Mouse (Mus musculus) liver, embryonic 13.5 days (tissue): ENCODE measurements around the gene Prrt1. TPM values are rescaled to one million over a fixed set of nuclear protein-coding genes. Genes with fewer than 3 reads are reported as not detected.

Experiments used
- ATAC-seq: fragments of 200-750 bp; cut with Nextera tagmentation; 2 replicates; pipeline ENCODE4 v1.8.0; 2017; ENCODE audit warnings: low read depth, mild to moderate bottlenecking, moderate number of reproducible peaks, moderate library complexity
- DNase-seq: peaks from one replicate; pipeline ENCODE4 v3.0.0; 2022
- H3K27ac ChIP-seq: fragments of 300-500 bp; sonication (generic); 2 replicates; pipeline ENCODE4 v1.5.1; 2015; ENCODE audit warnings: moderate library complexity, mild to moderate bottlenecking, inconsistent platforms
- H3K27me3 ChIP-seq: fragments of 300-500 bp; sonication (generic); 2 replicates; pipeline ENCODE4 v1.6.1; 2015; ENCODE audit warnings: mild to moderate bottlenecking, inconsistent platforms
- H3K36me3 ChIP-seq: fragments of 300-500 bp; sonication (generic); 2 replicates; pipeline ENCODE4 v1.6.1; 2015; ENCODE audit warnings: mild to moderate bottlenecking, inconsistent platforms
- H3K4me1 ChIP-seq: fragments of 300-500 bp; sonication (generic); replicated peaks from 2 replicates; pipeline ENCODE4 v1.6.1; 2015; ENCODE audit warnings: inconsistent platforms
- H3K4me2 ChIP-seq: fragments of 300-500 bp; sonication (generic); 2 replicates; pipeline ENCODE4 v1.6.1; 2015; ENCODE audit warnings: inconsistent platforms, mild to moderate bottlenecking, moderate library complexity
- H3K4me3 ChIP-seq: fragments of 300-500 bp; sonication (generic); replicated peaks from 2 replicates; pipeline ENCODE4 v1.5.1; 2015; ENCODE audit warnings: mild to moderate bottlenecking, inconsistent platforms
- H3K9ac ChIP-seq: fragments of 300-500 bp; sonication (generic); 2 replicates; pipeline ENCODE4 v1.6.1; 2015; ENCODE audit warnings: mild to moderate bottlenecking, inconsistent platforms
- H3K9me3 ChIP-seq: fragments of 300-500 bp; sonication (generic); replicated peaks from 2 replicates; pipeline ENCODE4 v1.6.1; 2016; ENCODE audit warnings: inconsistent platforms
- WGBS: fragments of 180-500 bp; shearing (Covaris S2); methylation state at CpG from one replicate; pipeline ENCODE4 v1.1.7; 2015; ENCODE audit not compliant: insufficient replicate concordance; 5-methylcytosine and 5-hydroxymethylcytosine counted together
- polyA plus RNA-seq: library from polyadenylated mRNA; unstranded; fragments of >200 nt; fragmentation: Nextera tagmentation; extraction: Ambion mirVana; gene quantifications from 2 replicates; pipeline ENCODE4 v1.2.1, GENCODE M21; 2015

The Prrt1 gene
- polyA plus RNA-seq, 1 experiment from 2014 or later = 0.05 TPM

- no peaks in the 10 kb centered on the region for H3K9me3 ChIP-seq
- 66% methylated on average over 10 of the region's 10 CpGs for WGBS
- H3K27ac ChIP-seq = no peak overlapping the region
- ATAC-seq (no peak), DNase-seq (no peak)
- H3K27me3 ChIP-seq = peaks cover 11% of the 10 kb centered on the region
- no peak overlapping the region for H3K4me2 ChIP-seq
- peaks cover 35% of the 10 kb centered on the region for H3K4me1 ChIP-seq
- H3K4me3 ChIP-seq = no peak overlapping the region
- H3K36me3 ChIP-seq = peaks cover 4% of the 10 kb centered on the region; the same call in 1 of the 2 replicates
- H3K9ac ChIP-seq = no peak overlapping the region
Observed at GRCm38 (mm10) chr17:34643944-34644343, 14.6 kb downstream of the Prrt1 start.

DNA sequence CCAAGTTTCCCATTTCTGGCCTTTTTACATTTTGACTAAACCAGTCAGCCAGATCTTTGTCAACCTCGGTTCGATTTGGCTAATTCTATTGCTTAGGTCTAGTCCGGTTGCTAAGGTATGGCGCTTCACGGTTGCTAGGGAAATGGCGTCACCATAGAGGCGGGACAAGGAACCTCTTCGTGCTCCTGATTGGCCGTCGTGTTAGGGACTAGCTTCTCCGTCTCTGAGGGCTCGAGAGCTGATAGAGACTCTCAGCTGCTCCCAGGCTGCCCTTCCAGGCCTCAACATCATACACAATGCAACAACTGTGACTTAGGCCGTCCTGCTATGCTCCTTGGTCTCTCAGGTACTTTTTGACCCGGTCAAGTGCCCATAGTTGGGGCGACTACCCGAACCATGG is 15.3 kb downstream of the Prrt1 start, which contains the start of gene Fkbpl:
Gene Fkbpl, plus strand, starts transcription at position 157 of the 400 bp plus-strand sequence.
- peak within 1 kb of the TSS; percentile 72 for H3K27ac ChIP-seq
- peaks cover 11% of the 10 kb centered on the region for H3K27me3 ChIP-seq
- WGBS = 1% methylated on average over 16 of the region's 16 CpGs
- peaks cover 10% of the 10 kb centered on the region; the same call in 1 of the 2 replicates for H3K36me3 ChIP-seq
- peak within 1 kb of the TSS; percentile 94 for H3K4me3 ChIP-seq
- ATAC-seq (peak; percentile 53), DNase-seq (peak; percentile 89)
- H3K4me1 ChIP-seq = peaks cover 41% of the 10 kb centered on the region
- peak within 1 kb of the TSS; percentile 90 for H3K4me2 ChIP-seq
- peak within 1 kb of the TSS; percentile 73 for H3K9ac ChIP-seq
- H3K9me3 ChIP-seq = no peaks in the 10 kb centered on the region

DNA sequence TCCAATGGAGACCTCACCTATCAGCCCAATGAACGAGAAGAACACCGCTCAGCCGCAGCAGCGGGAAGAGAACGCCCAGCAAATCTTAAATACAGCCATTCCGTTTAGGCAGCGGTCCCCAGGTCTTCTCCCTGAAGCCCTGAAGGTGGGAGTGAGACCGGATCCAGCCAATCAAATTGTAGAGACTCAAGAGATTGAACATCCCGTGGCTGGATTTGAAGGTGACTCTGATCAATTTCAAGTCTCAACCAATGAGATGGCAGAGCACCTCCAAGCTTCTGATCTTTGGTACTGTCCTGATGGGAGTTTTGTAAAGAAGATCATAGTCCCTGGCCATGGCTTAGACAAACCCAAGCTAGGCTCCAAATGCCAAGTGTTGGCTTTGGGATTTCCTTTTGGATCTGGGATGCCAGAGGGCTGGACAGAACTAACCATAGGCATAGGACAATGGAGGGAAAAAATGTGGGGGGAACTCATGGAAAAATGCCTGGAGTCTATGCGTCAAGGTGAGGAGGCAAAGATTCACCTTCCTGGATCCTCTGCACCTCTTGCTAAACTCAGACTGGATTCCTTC is 16.0 kb downstream of the Prrt1 start:
- Histone ChIP-seq H3K27ac (peak overlapping the region; percentile 72), H3K4me1 (peaks cover 41% of the 10 kb centered on the region), H3K4me2 (peak overlapping the region; percentile 90), H3K4me3 (peak overlapping the region; percentile 94), H3K36me3 (peaks cover 17% of the 10 kb centered on the region), H3K9ac (peak overlapping the region; percentile 73), H3K27me3 (peaks cover 11% of the 10 kb centered on the region; the same call in 1 of the 2 replicates), H3K9me3 (no peaks in the 10 kb centered on the region)
- ATAC-seq (no peak), DNase-seq (no peak)
- 48% methylated on average over 10 of the region's 10 CpGs for WGBS

DNA sequence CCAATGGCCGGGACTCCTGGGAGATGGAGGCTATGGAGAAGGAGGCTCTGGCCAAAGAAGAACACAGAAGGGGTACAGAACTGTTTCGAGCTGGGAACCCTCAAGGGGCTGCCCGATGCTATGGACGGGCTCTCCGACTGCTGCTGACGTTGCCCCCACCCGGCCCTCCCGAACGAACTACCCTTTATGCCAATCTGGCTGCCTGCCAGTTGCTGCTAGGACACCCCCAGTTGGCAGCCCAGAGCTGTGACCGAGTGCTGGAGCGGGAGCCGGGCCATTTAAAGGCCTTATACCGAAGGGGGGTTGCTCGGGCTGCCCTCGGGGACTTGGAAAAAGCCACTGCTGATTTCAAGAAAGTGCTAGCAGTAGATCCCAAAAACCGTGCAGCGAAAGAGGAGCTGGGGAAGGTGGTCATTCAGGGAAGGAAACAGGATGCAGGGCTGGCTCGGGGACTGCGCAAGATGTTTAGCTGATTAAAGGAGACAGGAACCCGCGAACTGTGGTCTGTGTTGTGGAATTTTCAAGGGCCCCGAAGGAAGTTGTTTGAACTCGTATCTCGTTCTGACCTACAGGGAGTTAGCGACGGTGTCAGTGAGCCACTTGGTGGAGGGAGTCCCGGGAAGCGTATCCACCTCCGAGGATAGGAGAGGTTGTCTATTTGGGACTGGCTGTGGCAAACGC is 16.6 kb downstream of the Prrt1 start:
- Histone ChIP-seq H3K9me3 (no peaks in the 10 kb centered on the region), H3K27me3 (peaks cover 8% of the 10 kb centered on the region; the same call in 1 of the 2 replicates), H3K4me3 (peak overlapping the region; percentile 94), H3K4me1 (peaks cover 41% of the 10 kb centered on the region), H3K9ac (peak overlapping the region; percentile 13; the same call in 1 of the 2 replicates), H3K4me2 (peak overlapping the region; percentile 90), H3K27ac (peak overlapping the region; percentile 43), H3K36me3 (peaks cover 23% of the 10 kb centered on the region)
- 57% methylated on average over 30 of the region's 30 CpGs for WGBS
- DNase-seq (no peak), ATAC-seq (no peak)

DNA sequence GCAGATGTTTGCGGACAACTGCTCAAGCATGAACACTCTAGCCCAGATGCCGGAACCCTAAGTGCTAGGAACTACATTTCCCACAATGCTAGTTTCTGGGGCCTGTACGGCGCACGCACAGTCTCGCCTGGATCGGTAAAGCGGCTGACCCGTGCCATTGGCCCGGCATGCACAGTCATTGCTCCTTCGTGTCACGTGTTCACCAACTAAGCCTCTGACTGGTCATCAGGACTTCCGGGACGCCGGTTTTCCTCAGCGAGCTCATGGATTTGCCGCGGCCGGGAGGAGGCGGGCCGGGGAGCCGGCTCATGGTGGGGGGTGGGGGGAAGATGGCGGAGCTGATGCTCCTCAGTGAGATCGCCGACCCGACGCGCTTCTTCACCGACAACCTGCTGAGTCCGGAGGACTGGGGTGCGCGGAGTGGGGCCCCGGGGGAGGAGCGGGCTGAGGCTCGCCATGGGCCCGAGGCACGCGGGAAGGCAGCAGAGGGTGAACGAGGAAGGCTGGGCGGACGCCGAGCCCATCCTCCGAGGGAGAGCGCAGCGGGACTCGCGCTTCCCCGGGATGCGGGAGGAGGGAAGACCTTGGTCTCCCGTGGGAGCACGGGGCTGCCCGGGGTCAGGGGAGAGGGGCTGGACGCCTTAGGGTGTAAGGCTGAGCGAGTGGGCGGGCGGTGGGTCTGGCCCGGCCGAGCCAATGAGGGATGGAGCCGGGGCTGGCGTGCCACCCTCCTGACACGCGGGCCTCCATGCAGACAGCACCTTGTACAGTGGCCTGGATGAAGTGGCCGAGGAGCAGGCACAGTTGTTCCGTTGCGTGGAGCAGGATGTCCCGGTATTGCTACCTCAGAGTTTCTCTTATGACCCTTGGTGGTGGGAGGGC is 17.8 kb downstream of the Prrt1 start, which contains the start of gene Atf6b:
Gene Atf6b, plus strand, starts transcription at position 241 of the 882 bp plus-strand sequence.
- peaks cover 33% of the 10 kb centered on the region for H3K36me3 ChIP-seq
- H3K27me3 ChIP-seq = 0 out of 2 replicates have a peak, but pooled peaks cover 3% of the 10 kb centered on the region
- H3K4me1 ChIP-seq = peaks cover 41% of the 10 kb centered on the region
- WGBS = under 1% methylated on average over 66 of the region's 66 CpGs
- H3K27ac ChIP-seq = peak within 1 kb of the TSS; percentile 71
- peak; percentile 96 for DNase-seq
- peak within 1 kb of the TSS; percentile 94 for H3K4me3 ChIP-seq
- peak within 1 kb of the TSS; percentile 88 for H3K9ac ChIP-seq
- peak; percentile 96 for ATAC-seq
- H3K9me3 ChIP-seq = no peaks in the 10 kb centered on the region
- H3K4me2 ChIP-seq = peak within 1 kb of the TSS; percentile 90

DNA sequence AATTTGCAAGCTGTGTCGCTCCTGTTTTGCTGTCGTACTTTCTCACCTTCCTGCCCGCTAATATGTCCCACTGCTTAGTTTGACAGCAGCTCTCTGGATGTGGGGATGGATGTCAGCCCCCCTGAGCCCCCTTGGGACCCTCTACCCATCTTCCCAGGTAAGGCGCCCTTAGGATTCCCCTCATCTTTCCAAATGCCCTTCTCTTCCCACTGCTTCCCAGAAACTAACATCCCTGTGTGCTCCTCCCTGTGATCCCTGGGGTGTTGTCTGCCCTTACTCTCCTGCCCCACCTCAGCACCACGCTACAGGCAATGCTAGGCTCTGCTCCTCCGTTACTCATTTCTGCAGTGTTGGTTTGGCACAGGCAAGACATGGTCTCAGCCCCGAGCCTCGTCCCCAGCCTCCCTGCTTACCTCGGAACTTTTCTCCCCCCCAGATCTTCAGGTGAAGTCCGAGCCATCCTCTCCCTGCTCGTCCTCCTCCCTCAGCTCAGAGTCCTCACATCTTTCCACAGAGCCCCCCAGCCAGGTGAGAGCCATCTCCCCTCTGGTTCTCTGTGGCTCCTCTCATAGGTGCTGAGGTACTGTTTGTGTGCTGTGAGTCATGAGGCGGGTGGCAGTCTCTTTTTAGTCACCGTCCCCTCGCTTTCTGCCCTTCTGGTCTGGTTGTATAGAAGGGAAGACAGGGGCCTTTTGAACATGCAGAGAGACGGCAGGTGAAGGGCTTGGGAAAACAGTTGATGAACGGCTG is 19.0 kb downstream of the Prrt1 start:
- Histone ChIP-seq H3K4me2 (peak overlapping the region; percentile 90), H3K9me3 (no peaks in the 10 kb centered on the region), H3K4me3 (peak overlapping the region; percentile 94), H3K27me3 (0 out of 2 replicates have a peak, but pooled peaks cover 2% of the 10 kb centered on the region), H3K27ac (no peak overlapping the region), H3K4me1 (peaks cover 41% of the 10 kb centered on the region), H3K9ac (peak overlapping the region; percentile 88), H3K36me3 (peaks cover 43% of the 10 kb centered on the region)
- WGBS = 83% methylated on average over 16 of the region's 16 CpGs
- ATAC-seq = no peak
- no peak for DNase-seq

DNA sequence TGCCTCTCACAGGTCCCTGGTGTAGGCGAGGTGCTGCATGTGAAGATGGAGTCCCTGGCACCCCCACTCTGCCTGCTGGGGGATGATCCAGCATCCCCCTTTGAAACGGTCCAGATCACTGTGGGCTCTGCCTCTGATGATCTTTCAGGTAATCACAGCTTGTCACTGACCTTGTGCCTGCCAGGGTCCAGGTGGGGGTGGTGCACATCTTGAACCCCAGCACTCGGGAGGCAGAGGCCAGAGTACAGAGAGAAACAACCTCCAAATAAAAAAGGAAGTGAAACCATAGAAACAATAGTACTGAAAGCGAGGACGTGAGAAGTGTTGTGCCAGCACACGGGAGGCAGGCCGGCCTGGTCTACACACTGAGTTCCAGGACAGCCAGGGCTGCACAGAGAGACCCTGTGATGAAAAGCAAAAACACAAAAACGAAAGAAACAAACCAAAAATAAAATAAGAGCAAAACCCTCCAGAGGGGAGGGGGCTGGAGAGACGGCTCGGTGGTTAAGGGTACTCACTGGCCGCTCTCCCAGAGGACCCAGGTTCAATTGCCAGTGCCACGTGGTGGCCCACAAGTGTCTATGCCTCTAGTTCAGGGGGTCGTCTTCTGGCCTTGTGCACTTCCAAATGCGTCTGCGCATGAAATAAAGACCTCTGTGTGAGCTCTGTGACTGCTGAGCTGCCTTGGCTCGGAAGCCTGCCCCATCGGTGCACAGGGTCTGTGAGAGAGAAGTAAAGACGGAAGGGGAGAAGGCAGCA is 20.0 kb downstream of the Prrt1 start:
- H3K36me3 ChIP-seq = peaks cover 49% of the 10 kb centered on the region
- no peak overlapping the region for H3K27ac ChIP-seq
- ATAC-seq = no peak
- H3K27me3 ChIP-seq = no peaks in the 10 kb centered on the region
- H3K4me1 ChIP-seq = peaks cover 43% of the 10 kb centered on the region
- H3K9me3 ChIP-seq = no peaks in the 10 kb centered on the region
- 77% methylated on average over 18 of the region's 18 CpGs for WGBS
- no peak for DNase-seq
- H3K9ac ChIP-seq = no peak overlapping the region
- no peak overlapping the region for H3K4me3 ChIP-seq
- no peak overlapping the region for H3K4me2 ChIP-seq

DNA sequence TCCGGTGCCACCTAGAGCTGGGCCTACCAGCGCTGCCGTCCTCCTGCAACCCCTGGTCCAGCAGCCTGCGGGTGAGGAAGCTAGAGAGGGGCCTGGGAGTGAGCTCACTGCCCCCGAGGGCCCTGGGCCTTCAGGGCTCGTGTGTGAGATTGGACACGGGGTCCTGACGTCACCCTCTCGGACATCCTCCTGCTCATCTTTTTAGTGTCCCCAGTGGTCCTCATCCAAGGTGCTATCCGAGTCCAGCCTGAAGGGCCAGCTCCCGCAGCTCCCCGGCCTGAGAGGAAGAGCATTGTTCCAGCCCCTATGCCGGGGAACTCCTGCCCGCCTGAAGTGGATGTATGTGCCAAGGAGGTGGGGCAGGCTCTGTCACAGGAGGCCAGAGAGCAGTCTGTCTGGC is 21.4 kb downstream of the Prrt1 start:
- ATAC-seq (no peak), DNase-seq (no peak)
- no peak overlapping the region for H3K4me2 ChIP-seq
- peaks cover 54% of the 10 kb centered on the region for H3K36me3 ChIP-seq
- no peaks in the 10 kb centered on the region for H3K27me3 ChIP-seq
- H3K27ac ChIP-seq = no peak overlapping the region
- WGBS = 87% methylated on average over 14 of the region's 14 CpGs
- no peaks in the 10 kb centered on the region for H3K9me3 ChIP-seq
- no peak overlapping the region for H3K4me3 ChIP-seq
- H3K4me1 ChIP-seq = peaks cover 43% of the 10 kb centered on the region
- H3K9ac ChIP-seq = no peak overlapping the region

GRCm38 (mm10) chr17:34651507-34652221 is 22.3 kb downstream of the Prrt1 start:
- DNase-seq (no peak), ATAC-seq (no peak)
- Histone ChIP-seq H3K4me1 (peaks cover 34% of the 10 kb centered on the region), H3K9ac (no peak overlapping the region), H3K4me3 (no peak overlapping the region), H3K27me3 (no peaks in the 10 kb centered on the region), H3K4me2 (no peak overlapping the region), H3K9me3 (no peaks in the 10 kb centered on the region), H3K27ac (no peak overlapping the region), H3K36me3 (peaks cover 54% of the 10 kb centered on the region)
- 61% methylated on average over 19 of the region's 19 CpGs for WGBS
